Mouse (Mus musculus) testis, adult 2 months (tissue): ENCODE measurements at regions not wholly inside any gene's neighbourhood (a gene's known extent, or its start where the extent isn't known, plus 50 kb on each side); places are given as distances from the start of the nearest gene placed in this dataset.

ENCODE experiments used
- CTCF ChIP-seq: fragments of 200-500 bp; IDR thresholded peaks from 2 replicates; pipeline ENCODE4 v1.5.1; 2012; ENCODE audit warnings: low read depth, mild to moderate bottlenecking, inconsistent platforms, low read length, moderate library complexity; ENCODE audit not compliant: control insufficient read depth, insufficient read depth, insufficient replicate concordance
- POLR2A ChIP-seq: fragments of 200-500 bp; IDR thresholded peaks from 2 replicates; pipeline ENCODE4 v1.6.1; 2012; ENCODE audit warnings: low read depth, mild to moderate bottlenecking, inconsistent platforms, low read length, moderate library complexity; ENCODE audit not compliant: control insufficient read depth

GRCm38 (mm10) chr3:129429161-129430111 is 96.9 kb upstream of the Enpep start:
- TF ChIP-seq POLR2A (no peak), CTCF (no peak)
